Mouse (Mus musculus): ENCODE results near the gene Olfr1537. TPM values are rescaled to one million over a fixed set of nuclear protein-coding genes. Genes with fewer than 3 reads are reported as not detected.

Gene Olfr1537
- polyA plus RNA-seq (2015; fragmentation: Nextera tagmentation; extraction: Ambion mirVana), result not detected in 2 replicates

- no peaks in the 10 kb centered on the region for H3K27me3 ChIP-seq (replicated peaks)
- no peak within 1 kb of the TSS for H3K9ac ChIP-seq (replicated peaks)
- no peak within 1 kb of the TSS for H3K4me3 ChIP-seq (replicated peaks)
- no peak within 1 kb of the TSS for H3K27ac ChIP-seq (replicated peaks)
- no peak for ATAC-seq (ENCODE audit: low FRiP score)
- H3K4me1 ChIP-seq, result no peaks in the 10 kb centered on the region
- H3K4me2 ChIP-seq, result no peak within 1 kb of the TSS
- H3K36me3 ChIP-seq, result no peaks in the 10 kb centered on the region
- H3K9me3 ChIP-seq (replicated peaks), result no peaks in the 10 kb centered on the region
- 88% methylated on average over 1 of the region's 1 CpGs for WGBS
These were observed at the start of gene Olfr1537 for GRCm38 (mm10) chr9:39249894-39250293. Gene Olfr1537, minus strand, starts transcription at chr9:39249994.

DNA sequence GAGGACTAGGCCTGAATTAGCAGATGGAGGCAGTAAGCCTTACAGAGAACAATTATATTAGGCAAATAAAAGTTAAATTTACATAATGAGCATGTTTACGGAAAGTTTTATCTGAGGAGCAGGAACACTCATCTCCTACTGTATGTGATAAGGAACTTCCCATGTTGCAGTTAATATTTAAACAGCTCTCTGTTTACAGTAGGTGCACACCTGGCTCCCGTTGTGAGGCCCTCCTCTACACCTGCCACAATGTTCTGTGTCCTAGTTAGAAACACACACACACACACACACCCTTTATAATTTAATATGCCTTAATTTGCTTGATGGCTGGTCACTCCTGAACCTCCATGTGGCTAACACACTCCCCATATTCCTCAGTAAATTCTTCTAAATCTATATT, 37.3 kb upstream of the Olfr1537 start:
- WGBS, result 78% methylated on average over 2 of the region's 2 CpGs

DNA sequence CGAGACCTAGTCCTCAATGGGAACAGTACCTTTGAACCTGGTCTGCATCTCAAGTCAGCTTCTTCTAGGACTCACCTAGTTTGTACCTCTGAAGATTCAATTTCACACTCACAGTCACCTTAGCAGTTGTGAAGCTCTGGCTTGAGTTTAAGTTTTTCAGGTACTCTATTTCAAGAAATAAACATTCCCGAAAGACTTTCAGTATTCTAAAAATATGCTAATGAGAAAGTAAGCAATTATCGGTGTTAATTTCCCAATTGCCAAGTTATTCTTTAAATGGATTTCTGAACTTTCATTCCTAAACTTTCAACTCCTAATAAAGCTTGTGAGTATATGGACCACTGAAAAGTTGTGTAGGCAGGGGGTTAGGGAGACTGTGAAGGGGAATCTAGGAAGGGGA, 26.9 kb upstream of the Olfr1537 start, which contains the start of gene Olfr945:
Gene Olfr945 (minus strand): TSS at position 101 of the 400 bp plus-strand sequence.
- Histone ChIP-seq H3K4me3 (replicated peaks) (no peak within 1 kb of the TSS), H3K9me3 (replicated peaks) (no peaks in the 10 kb centered on the region), H3K4me1 (no peaks in the 10 kb centered on the region), H3K27me3 (replicated peaks) (no peaks in the 10 kb centered on the region), H3K9ac (replicated peaks) (no peak within 1 kb of the TSS), H3K36me3 (no peaks in the 10 kb centered on the region), H3K27ac (replicated peaks) (no peak within 1 kb of the TSS), H3K4me2 (no peak within 1 kb of the TSS)
- no peak for ATAC-seq (ENCODE audit: low FRiP score)
- 95% methylated on average over 3 of the region's 3 CpGs for WGBS

More for the DNA sequence above, 37.3 kb upstream of the Olfr1537 start:
- no peak for ATAC-seq (ENCODE audit: low FRiP score)
- Histone ChIP-seq H3K27ac (replicated peaks) (no peak overlapping the region), H3K27me3 (replicated peaks) (no peaks in the 10 kb centered on the region), H3K9me3 (replicated peaks) (no peaks in the 10 kb centered on the region), H3K4me1 (no peaks in the 10 kb centered on the region), H3K4me2 (no peak overlapping the region), H3K4me3 (replicated peaks) (no peak overlapping the region), H3K36me3 (no peaks in the 10 kb centered on the region), H3K9ac (replicated peaks) (no peak overlapping the region)

GRCm38 (mm10) chr9:39201620-39202019, 48.2 kb downstream of the Olfr1537 start, which contains the start of gene Olfr944:
Gene Olfr944, plus strand, starts transcription at chr9:39201920.
- Histone ChIP-seq H3K4me2 (no peak within 1 kb of the TSS), H3K27ac (replicated peaks) (no peak within 1 kb of the TSS), H3K4me1 (no peaks in the 10 kb centered on the region), H3K27me3 (replicated peaks) (no peaks in the 10 kb centered on the region), H3K9me3 (replicated peaks) (no peaks in the 10 kb centered on the region), H3K9ac (replicated peaks) (no peak within 1 kb of the TSS), H3K4me3 (replicated peaks) (no peak within 1 kb of the TSS), H3K36me3 (no peaks in the 10 kb centered on the region)
- no peak for ATAC-seq (ENCODE audit: low FRiP score)

Other genes starting within 250 kb of the Olfr1537 start
- not detected in 2 replicates for gene Olfr146, start 226.6 kb downstream of the Olfr1537 start, polyA plus RNA-seq (2015; fragmentation: Nextera tagmentation; extraction: Ambion mirVana)
- not detected in 2 replicates for gene Olfr937, start 185.0 kb downstream of the Olfr1537 start, polyA plus RNA-seq (2015; fragmentation: Nextera tagmentation; extraction: Ambion mirVana)
- not detected in 2 replicates for gene Olfr938, start 171.1 kb downstream of the Olfr1537 start, polyA plus RNA-seq (2015; fragmentation: Nextera tagmentation; extraction: Ambion mirVana)
- gene Olfr27, start 121.9 kb downstream of the Olfr1537 start, polyA plus RNA-seq (2015; fragmentation: Nextera tagmentation; extraction: Ambion mirVana), result not detected in 2 replicates
- gene Olfr943, start 83.7 kb downstream of the Olfr1537 start, polyA plus RNA-seq (2015; fragmentation: Nextera tagmentation; extraction: Ambion mirVana), result not detected in 2 replicates
- not detected in 2 replicates for gene Olfr944, start 48.1 kb downstream of the Olfr1537 start, polyA plus RNA-seq (2015; fragmentation: Nextera tagmentation; extraction: Ambion mirVana)
- not detected in 2 replicates for gene Olfr945, start 26.8 kb upstream of the Olfr1537 start, polyA plus RNA-seq (2015; fragmentation: Nextera tagmentation; extraction: Ambion mirVana)
- not detected in 2 replicates for gene Olfr948, start 76.1 kb upstream of the Olfr1537 start, polyA plus RNA-seq (2015; fragmentation: Nextera tagmentation; extraction: Ambion mirVana)
- not detected in 2 replicates for gene Olfr951, start 137.4 kb upstream of the Olfr1537 start, polyA plus RNA-seq (2015; fragmentation: Nextera tagmentation; extraction: Ambion mirVana)
- not detected in 2 replicates for gene Olfr952, start 177.2 kb upstream of the Olfr1537 start, polyA plus RNA-seq (2015; fragmentation: Nextera tagmentation; extraction: Ambion mirVana)
- not detected in 2 replicates for gene Olfr954, start 206.7 kb upstream of the Olfr1537 start, polyA plus RNA-seq (2015; fragmentation: Nextera tagmentation; extraction: Ambion mirVana)
- not detected in 2 replicates for gene Olfr955, start 221.9 kb upstream of the Olfr1537 start, polyA plus RNA-seq (2015; fragmentation: Nextera tagmentation; extraction: Ambion mirVana)
- not detected in 2 replicates for gene Olfr44, start 244.0 kb upstream of the Olfr1537 start, polyA plus RNA-seq (2015; fragmentation: Nextera tagmentation; extraction: Ambion mirVana)

All from neural tube, embryonic 15.5 days (tissue).